Mouse (Mus musculus) embryonic fibroblast, embryonic 13.5 days (primary cell): Measurements from ENCODE around the gene Rdh19.

Experiments
- CTCF ChIP-seq: IDR thresholded peaks from 2 replicates; pipeline ENCODE4 v1.5.1; 2011; ENCODE audit warnings: mild to moderate bottlenecking, control low read depth, low read length, moderate library complexity, borderline replicate concordance; ENCODE audit not compliant: insufficient read depth
- POLR2A ChIP-seq: IDR thresholded peaks from 2 replicates; pipeline ENCODE4 v1.6.1; 2011; ENCODE audit warnings: low read depth, mild to moderate bottlenecking, control low read depth, low read length, moderate library complexity

- no peak for TF ChIP-seq CTCF
- TF ChIP-seq POLR2A: no peak
These were observed 28.0 kb downstream of the Rdh19 start for GRCm38 (mm10) chr10:127877681-127878080.
